Mouse (Mus musculus) liver, embryonic 14.5 days (tissue): ENCODE measurements around the gene Nop58. TPM values are rescaled to one million over a fixed set of nuclear protein-coding genes. Genes with fewer than 3 reads are reported as not detected.

Experiments used
- ATAC-seq: fragments of 200-750 bp; cut with Nextera tagmentation; 2 replicates; pipeline ENCODE4 v1.8.0; 2017; ENCODE audit warnings: moderate number of reproducible peaks, mild to moderate bottlenecking, moderate library complexity; ENCODE audit not compliant: insufficient read depth
- DNase-seq, 3 experiments: peaks; one replicate each; pipeline ENCODE4 v3.0.0-alpha.2; 2012 to 2013; ENCODE audit warnings: low read depth in 3 of 3, low spot score in 3 of 3
- H3K27ac ChIP-seq: fragments of 300-500 bp; sonication (generic); 2 replicates; pipeline ENCODE4 v1.5.1; 2014; ENCODE audit warnings: moderate library complexity, mild to moderate bottlenecking, control low read depth, inconsistent platforms
- H3K27me3 ChIP-seq: fragments of 300-500 bp; sonication (generic); 2 replicates; pipeline ENCODE4 v1.6.1; 2014; ENCODE audit warnings: mild to moderate bottlenecking, low read length, moderate library complexity; ENCODE audit not compliant: control insufficient read depth, insufficient read depth
- H3K36me3 ChIP-seq: fragments of 300-500 bp; sonication (generic); replicated peaks from 2 replicates; pipeline ENCODE4 v1.6.1; 2014; ENCODE audit warnings: low read depth; ENCODE audit not compliant: control insufficient read depth, insufficient read depth
- H3K4me1 ChIP-seq, 2 experiments: fragments of 200-500 bp in 1 of 2; fragments of 300-500 bp in 1 of 2; sonication (generic) in 1 of 2; replicated peaks; 2 replicates each; pipeline ENCODE4 v1.6.1; 2012 to 2014; ENCODE audit warnings: antibody characterized with exemption in 1 of 2, inconsistent platforms in 1 of 2, low read length in 1 of 2; ENCODE audit not compliant: control insufficient read depth in 2 of 2, insufficient read depth in 2 of 2
- H3K4me2 ChIP-seq: fragments of 300-500 bp; sonication (generic); 2 replicates; pipeline ENCODE4 v1.6.1; 2014; ENCODE audit warnings: low read depth, mild to moderate bottlenecking, control low read depth, moderate library complexity
- H3K4me3 ChIP-seq, 2 experiments: fragments of 200-500 bp in 1 of 2; fragments of 300-500 bp in 1 of 2; sonication (generic) in 1 of 2; 2 replicates each; pipeline ENCODE4 v1.5.1; 2012 to 2014; ENCODE audit warnings: low read depth in 2 of 2, low read length in 2 of 2, mild to moderate bottlenecking in 2 of 2, control low read depth in 1 of 2, inconsistent platforms in 1 of 2, moderate library complexity in 1 of 2; ENCODE audit not compliant: insufficient read depth in 1 of 2
- H3K9ac ChIP-seq: fragments of 300-500 bp; sonication (generic); replicated peaks from 2 replicates; pipeline ENCODE4 v1.6.1; 2014; ENCODE audit warnings: mild to moderate bottlenecking, control low read depth, moderate library complexity
- H3K9me3 ChIP-seq: fragments of 300-500 bp; sonication (generic); 2 replicates; pipeline ENCODE4 v1.6.1; 2016; ENCODE audit warnings: low read length, mixed read lengths; ENCODE audit not compliant: control insufficient read depth
- CTCF ChIP-seq: IDR thresholded peaks from 2 replicates; pipeline ENCODE4 v1.5.1; 2016; ENCODE audit warnings: antibody characterized with exemption, low read depth, control low read depth
- EP300 ChIP-seq: IDR thresholded peaks from 2 replicates; pipeline ENCODE4 v1.6.1; 2016; ENCODE audit warnings: antibody characterized with exemption, low read depth
- WGBS: fragments of 180-500 bp; shearing (Covaris S2); extraction: QIAGEN DNeasy Blood & Tissue Kit; methylation state at CpG from one replicate; pipeline ENCODE4 v1.1.7; 2014; ENCODE audit not compliant: insufficient replicate concordance; 5-methylcytosine and 5-hydroxymethylcytosine counted together
- polyA plus RNA-seq, 2 experiments: library from polyadenylated mRNA; depleted of rRNA in 1 of 2; stranded (reverse) in 1 of 2; unstranded in 1 of 2; fragments of >200 nt; fragmentation: Nextera tagmentation in 1 of 2; extraction: Ambion mirVana in 1 of 2; gene quantifications; 2 replicates each; pipeline versions ENCODE4 v1.2.1 to v1.2.3; 2012 to 2014

The Nop58 gene
- polyA plus RNA-seq, 2 experiments, result 76.0 to 124 TPM

DNA sequence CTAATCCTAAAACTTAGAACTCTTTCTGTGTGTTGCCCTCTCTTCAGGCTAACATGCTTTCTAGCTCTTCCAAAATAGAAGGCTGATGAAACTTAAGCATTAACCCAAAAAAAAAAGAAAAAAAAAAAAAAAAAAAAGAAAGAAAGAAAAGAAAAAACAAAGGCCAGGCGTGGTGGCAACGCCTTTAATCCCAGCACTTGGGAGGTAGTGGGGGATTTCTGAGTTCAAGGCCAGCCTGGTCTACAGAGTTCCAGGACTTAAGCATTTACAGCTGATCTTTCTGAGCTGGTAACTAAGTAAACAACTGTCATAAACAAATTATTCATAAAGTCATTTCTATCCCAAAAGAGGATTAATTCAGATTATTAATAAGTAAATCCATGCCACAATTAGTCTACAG is 15.9 kb upstream of the Nop58 start:
- peak overlapping the region; percentile 26 to 87; a peak in 3 of 4 replicates for H3K4me3 ChIP-seq
- no peaks in the 10 kb centered on the region for H3K9me3 ChIP-seq
- 70% methylated on average over 2 of the region's 2 CpGs for WGBS
- peaks cover 4 to 8% of the 10 kb centered on the region in 2 experiments; a peak in 3 of 4 replicates for H3K4me1 ChIP-seq
- ATAC-seq, result no peak
- peak overlapping the region; percentile 73 for H3K4me2 ChIP-seq
- TF ChIP-seq CTCF (no peak), EP300 (no peak)
- H3K9ac ChIP-seq, result peak overlapping the region; percentile 20
- no peaks in the 10 kb centered on the region for H3K36me3 ChIP-seq
- no peak for DNase-seq
- no peaks in the 10 kb centered on the region for H3K27me3 ChIP-seq
- no peak overlapping the region for H3K27ac ChIP-seq

DNA sequence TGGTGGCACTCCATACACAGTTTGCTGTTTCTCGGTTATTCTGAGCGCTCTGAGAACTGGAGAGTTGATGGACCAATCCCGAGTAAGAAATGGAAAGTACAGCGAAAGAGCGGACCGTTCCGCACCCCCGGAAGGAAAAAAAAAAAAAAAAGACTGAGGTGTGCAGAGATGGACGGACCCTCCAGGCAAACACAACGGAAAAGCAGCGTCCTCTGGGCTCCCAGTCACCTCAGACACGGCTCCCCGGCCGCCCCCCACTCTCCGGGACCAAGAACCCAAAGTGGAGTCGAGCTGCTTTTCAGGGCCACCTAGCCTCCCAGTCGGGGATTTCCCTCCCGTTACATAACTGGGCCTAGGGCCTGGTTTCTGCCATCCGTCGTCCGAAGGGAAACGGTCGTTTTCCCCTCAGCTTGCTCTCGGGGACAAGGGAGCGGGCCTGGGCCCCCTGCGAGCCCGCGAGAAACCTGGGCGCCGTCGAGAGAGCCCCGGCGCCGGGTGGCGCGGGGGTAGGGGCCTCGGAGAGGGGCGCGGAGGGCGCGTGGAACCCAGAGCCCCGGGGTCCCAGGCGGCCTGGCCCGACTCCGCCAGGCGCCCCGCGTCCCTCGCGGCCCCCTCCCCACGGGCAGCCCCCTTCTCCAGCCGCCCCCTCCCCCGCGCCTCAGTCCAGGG is 14.7 kb upstream of the Nop58 start:
- peak overlapping the region; percentile 73 for H3K4me2 ChIP-seq
- WGBS, result under 1% methylated on average over 32 of the region's 54 CpGs
- H3K27ac ChIP-seq, result peak overlapping the region; percentile 64
- TF ChIP-seq CTCF (no peak), EP300 (no peak)
- peak overlapping the region; percentile 95 for H3K9ac ChIP-seq
- H3K4me1 ChIP-seq, result peaks cover 4 to 8% of the 10 kb centered on the region in 2 experiments; a peak in 3 of 4 replicates
- DNase-seq (peak in 2 of 3 experiments; percentile 40 to 41), ATAC-seq (peak; percentile 71)
- H3K36me3 ChIP-seq, result no peaks in the 10 kb centered on the region
- H3K9me3 ChIP-seq, result no peaks in the 10 kb centered on the region
- H3K4me3 ChIP-seq, result peak overlapping the region; percentile 82 to 87
- H3K27me3 ChIP-seq, result no peaks in the 10 kb centered on the region

DNA sequence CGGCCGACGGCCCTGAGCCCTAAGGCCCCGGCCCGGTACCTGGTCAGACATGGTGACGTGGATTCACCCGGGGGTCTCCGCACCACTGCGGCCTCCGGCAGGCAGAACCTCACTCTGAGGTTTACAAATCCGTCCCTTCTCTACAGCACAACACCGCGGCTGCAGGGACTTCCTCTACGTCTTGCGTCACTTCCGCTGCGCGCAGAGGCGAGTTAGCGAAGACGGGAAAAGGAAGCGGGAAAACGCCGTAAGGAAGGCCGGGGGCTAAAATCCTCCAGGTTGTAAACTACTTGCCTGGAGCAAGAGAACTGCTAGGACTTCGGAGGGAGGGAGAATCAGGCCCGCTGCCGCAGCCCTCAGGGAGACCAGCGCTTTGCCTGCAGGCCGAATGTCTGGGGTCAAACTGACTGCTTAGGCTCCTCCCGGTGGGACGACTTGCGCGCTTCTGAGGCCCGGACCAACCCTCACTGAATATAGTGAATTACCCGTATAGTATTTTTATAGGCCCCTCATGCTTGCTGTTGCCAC is 14.1 kb upstream of the Nop58 start, which contains the start of gene Sumo1:
TSS of gene Sumo1 (minus strand) at position 194 of the 528 bp plus-strand sequence.
- H3K4me2 ChIP-seq, result peak within 1 kb of the TSS; percentile 73
- under 1% methylated on average over 36 of the region's 36 CpGs for WGBS
- H3K4me3 ChIP-seq, result peak within 1 kb of the TSS; percentile 82 to 87
- ATAC-seq, result peak; percentile 91
- TF ChIP-seq EP300 (no peak; the same call in 1 of the 2 replicates), CTCF (no peak)
- peak within 1 kb of the TSS; percentile 64 for H3K27ac ChIP-seq
- H3K36me3 ChIP-seq, result no peaks in the 10 kb centered on the region
- peak within 1 kb of the TSS; percentile 95 for H3K9ac ChIP-seq
- peaks cover 4 to 8% of the 10 kb centered on the region in 2 experiments; a peak in 3 of 4 replicates for H3K4me1 ChIP-seq
- DNase-seq, result peak; percentile 77 to 84 (median 77)
- H3K9me3 ChIP-seq, result no peaks in the 10 kb centered on the region
- no peaks in the 10 kb centered on the region for H3K27me3 ChIP-seq

DNA sequence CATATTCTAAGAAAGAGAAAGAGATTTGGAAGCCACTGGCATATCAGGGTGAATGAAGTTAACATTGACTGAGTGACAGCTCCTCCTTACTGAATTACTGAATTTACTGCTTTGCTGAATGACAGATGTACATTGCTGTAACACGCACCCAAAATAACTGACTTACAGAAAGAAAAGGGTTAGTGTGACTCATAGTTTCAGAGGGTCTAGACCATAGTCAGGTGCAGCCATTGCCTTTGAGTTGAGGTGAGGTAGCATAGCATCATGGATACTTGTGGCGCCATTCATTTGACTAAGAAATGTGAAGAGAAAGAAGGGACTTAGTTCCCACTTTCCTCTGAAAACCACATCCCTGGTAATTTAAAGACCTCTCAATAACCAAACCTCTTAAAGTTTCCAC is 11.1 kb upstream of the Nop58 start:
- Histone ChIP-seq H3K9me3 (no peaks in the 10 kb centered on the region), H3K27ac (no peak overlapping the region), H3K4me2 (no peak overlapping the region), H3K27me3 (no peaks in the 10 kb centered on the region), H3K36me3 (no peaks in the 10 kb centered on the region), H3K4me3 (no peak overlapping the region), H3K4me1 (peaks cover 4% of the 10 kb centered on the region in 2 experiments; a peak in 3 of 4 replicates), H3K9ac (no peak overlapping the region)
- ATAC-seq (no peak), DNase-seq (no peak)
- 91% methylated on average over 2 of the region's 2 CpGs for WGBS
- no peak for TF ChIP-seq EP300
